Mouse (Mus musculus) layer of hippocampus, postnatal 36 days (tissue): Measurements from ENCODE around the gene Olfr1048. TPM values are rescaled to one million over a fixed set of nuclear protein-coding genes. Genes with fewer than 3 reads are reported as not detected.
"Not testable (repeated sequence)": the region's sequence is repeated elsewhere in the genome, so short reads cannot be mapped to it uniquely, and the experiment has no call there.

Experiments used
- DNase-seq, 2 experiments: peaks; one replicate each; pipeline ENCODE4 v3.0.0; 2022
- total RNA-seq, 2 experiments: library from RNA; stranded (reverse); gene quantifications; 2 replicates each; pipeline ENCODE4 v1.2.3; 2021

Olfr1048 gene
- not detected for total RNA-seq

GRCm38 (mm10) chr2:86240189-86240588 is at the start of gene Olfr1048:
TSS of gene Olfr1048 (minus strand) at chr2:86240289.
- DNase-seq, result no peak

- not testable (repeated sequence) for DNase-seq
These were observed 38.9 kb upstream of the Olfr1048 start, which contains the start of gene Olfr1051 for GRCm38 (mm10) chr2:86278988-86279387. TSS of gene Olfr1051 (minus strand) at chr2:86279088.

- not testable (repeated sequence) for DNase-seq
These were observed 18.1 kb upstream of the Olfr1048 start, which contains the start of gene Olfr1049 for GRCm38 (mm10) chr2:86258228-86258627. TSS of gene Olfr1049 (minus strand) at chr2:86258328.

GRCm38 (mm10) chr2:86231301-86231700 is 8.8 kb downstream of the Olfr1048 start, which contains the start of gene Olfr1047:
TSS of gene Olfr1047 (minus strand) at chr2:86231401.
- DNase-seq, result no peak

- DNase-seq, result no peak
These were observed 20.9 kb downstream of the Olfr1048 start, which contains the start of gene Olfr1046 for GRCm38 (mm10) chr2:86219214-86219613. TSS of gene Olfr1046 (minus strand) at chr2:86219314.

- DNase-seq, result no peak
These were observed 37.2 kb downstream of the Olfr1048 start, which contains the start of gene Olfr1045 for GRCm38 (mm10) chr2:86202909-86203308. TSS of gene Olfr1045 (minus strand) at chr2:86203009.

- no peak for DNase-seq
These were observed 44.2 kb downstream of the Olfr1048 start for GRCm38 (mm10) chr2:86195863-86196262.

GRCm38 (mm10) chr2:86185583-86185982 is 54.5 kb downstream of the Olfr1048 start, which contains the start of gene Olfr52:
TSS of gene Olfr52 (minus strand) at chr2:86185683.
- DNase-seq, result no peak

Other genes starting within 250 kb of the Olfr1048 start
- gene Olfr1031, start 250.0 kb downstream of the Olfr1048 start, total RNA-seq, result not detected
- not detected for gene Olfr1032, start 234.7 kb downstream of the Olfr1048 start, total RNA-seq
- gene Olfr1033, start 219.7 kb downstream of the Olfr1048 start, total RNA-seq, result not detected
- not detected for gene Olfr1034, start 194.4 kb downstream of the Olfr1048 start, total RNA-seq
- not detected for gene Olfr1036, start 166.3 kb downstream of the Olfr1048 start, total RNA-seq
- not detected for gene Olfr1037, start 152.9 kb downstream of the Olfr1048 start, total RNA-seq
- not detected for gene Olfr1039, start 104.4 kb downstream of the Olfr1048 start, total RNA-seq
- not detected for gene Olfr1040, start 93.6 kb downstream of the Olfr1048 start, total RNA-seq
- gene Olfr1042, start 78.5 kb downstream of the Olfr1048 start, total RNA-seq, result not detected
- not detected for gene Olfr1043, start 72.8 kb downstream of the Olfr1048 start, total RNA-seq
- not detected for gene Olfr1044, start 62.5 kb downstream of the Olfr1048 start, total RNA-seq
- gene Olfr52, start 54.6 kb downstream of the Olfr1048 start, total RNA-seq, result not detected
- not detected for gene Olfr1045, start 37.3 kb downstream of the Olfr1048 start, total RNA-seq
- gene Olfr1046, start 21.0 kb downstream of the Olfr1048 start, total RNA-seq, result not detected
- gene Olfr1047, start 8.9 kb downstream of the Olfr1048 start, total RNA-seq, result not detected
- gene Olfr1049, start 18.0 kb upstream of the Olfr1048 start, total RNA-seq, result not detected
- gene Olfr1051, start 38.8 kb upstream of the Olfr1048 start, total RNA-seq, result not detected
- gene Olfr1052, start 52.2 kb upstream of the Olfr1048 start, total RNA-seq, result not detected
- not detected for gene Olfr1053, start 75.0 kb upstream of the Olfr1048 start, total RNA-seq
- gene Olfr1054, start 95.1 kb upstream of the Olfr1048 start, total RNA-seq, result not detected
- gene Olfr1055, start 110.0 kb upstream of the Olfr1048 start, total RNA-seq, result not detected
- not detected for gene Olfr1056, start 122.2 kb upstream of the Olfr1048 start, total RNA-seq
- gene Olfr1057, start 138.1 kb upstream of the Olfr1048 start, total RNA-seq, result not detected
- not detected for gene Olfr1058, start 148.3 kb upstream of the Olfr1048 start, total RNA-seq
- not detected for gene Olfr1061, start 173.8 kb upstream of the Olfr1048 start, total RNA-seq
- not detected for gene Olfr1062, start 186.5 kb upstream of the Olfr1048 start, total RNA-seq
- gene Olfr1065, start 210.3 kb upstream of the Olfr1048 start, total RNA-seq, result not detected
- gene Olfr1066, start 216.0 kb upstream of the Olfr1048 start, total RNA-seq, result not detected
- not detected for gene Olfr228, start 247.1 kb upstream of the Olfr1048 start, total RNA-seq